Mouse (Mus musculus) thymus, postnatal 10 days (tissue): ENCODE results near the gene Prss57.

ENCODE experiments used
- DNase-seq, 2 experiments: peaks; one replicate each; pipeline ENCODE4 v3.0.0; 2021; ENCODE audit warnings: low spot score in 2 of 2

Gene Prss57

GRCm38 (mm10) chr10:79756660-79757059, 34.1 kb downstream of the Prss57 start:
- DNase-seq, result no peak

- no peak for DNase-seq
Measured at GRCm38 (mm10) chr10:79755854-79756253, 34.9 kb downstream of the Prss57 start.

GRCm38 (mm10) chr10:79754856-79755516, 35.8 kb downstream of the Prss57 start, which contains the start of gene Fgf22:
Gene Fgf22 (plus strand): TSS chr10:79755076.
- no peak for DNase-seq

- DNase-seq, result no peak
Measured at GRCm38 (mm10) chr10:79748496-79748895, 42.3 kb downstream of the Prss57 start.

- DNase-seq, result no peak
Measured at GRCm38 (mm10) chr10:79746774-79747151, 44.0 kb downstream of the Prss57 start.

GRCm38 (mm10) chr10:79745898-79746773, 44.6 kb downstream of the Prss57 start, which contains the start of gene Polrmt:
Gene Polrmt (minus strand): TSS chr10:79746581.
- DNase-seq, result peak; percentile 94

- no peak for DNase-seq
Measured at GRCm38 (mm10) chr10:79745411-79745810, 45.4 kb downstream of the Prss57 start.

- no peak for DNase-seq
Measured at GRCm38 (mm10) chr10:79743650-79744365, 47.0 kb downstream of the Prss57 start.

GRCm38 (mm10) chr10:79743161-79743560, 47.6 kb downstream of the Prss57 start:
- DNase-seq, result no peak

- DNase-seq, result no peak
Measured at GRCm38 (mm10) chr10:79740863-79741262, 49.9 kb downstream of the Prss57 start.

GRCm38 (mm10) chr10:79739234-79739633, 51.5 kb downstream of the Prss57 start:
- no peak for DNase-seq

- peak in 1 of 2 experiments; percentile 30 for DNase-seq
Measured at GRCm38 (mm10) chr10:79738259-79738658, 52.5 kb downstream of the Prss57 start.

GRCm38 (mm10) chr10:79736706-79737105, 54.1 kb downstream of the Prss57 start:
- no peak for DNase-seq

GRCm38 (mm10) chr10:79735361-79735760, 55.4 kb downstream of the Prss57 start:
- no peak for DNase-seq

- no peak for DNase-seq
Measured at GRCm38 (mm10) chr10:79733847-79734246, 56.9 kb downstream of the Prss57 start.

- peak in 1 of 2 experiments; percentile 67 for DNase-seq
Measured at GRCm38 (mm10) chr10:79732500-79732899, 58.3 kb downstream of the Prss57 start.
